Mouse (Mus musculus): ENCODE data around the gene Dach1.

Gene Dach1

GRCm38 (mm10) chr14:98014053-98014452 lies 155.5 kb downstream of the Dach1 start:
- DNase-seq: no peak

GRCm38 (mm10) chr14:98008501-98008900 lies 161.1 kb downstream of the Dach1 start:
- DNase-seq: no peak

GRCm38 (mm10) chr14:98002021-98002680 lies 167.4 kb downstream of the Dach1 start:
- DNase-seq: peak; percentile 91

GRCm38 (mm10) chr14:97998584-97998983 lies 171.0 kb downstream of the Dach1 start:
- no peak for DNase-seq

- no peak for DNase-seq
Measured at GRCm38 (mm10) chr14:97983251-97983650, 186.3 kb downstream of the Dach1 start.

- DNase-seq: no peak
Measured at GRCm38 (mm10) chr14:97982676-97983075, 186.9 kb downstream of the Dach1 start.

GRCm38 (mm10) chr14:97980879-97981278 lies 188.7 kb downstream of the Dach1 start:
- DNase-seq: no peak

GRCm38 (mm10) chr14:97976091-97976490 lies 193.5 kb downstream of the Dach1 start:
- DNase-seq: no peak

- no peak for DNase-seq
Measured at GRCm38 (mm10) chr14:97975447-97975846, 194.1 kb downstream of the Dach1 start.

- DNase-seq: no peak
Measured at GRCm38 (mm10) chr14:97964543-97965069, 205.0 kb downstream of the Dach1 start.

GRCm38 (mm10) chr14:97963624-97964023 lies 205.9 kb downstream of the Dach1 start:
- DNase-seq: no peak

- DNase-seq: no peak
Measured at GRCm38 (mm10) chr14:97956356-97956755, 213.2 kb downstream of the Dach1 start.

- DNase-seq: no peak
Measured at GRCm38 (mm10) chr14:97945471-97945870, 224.1 kb downstream of the Dach1 start.

- no peak for DNase-seq
Measured at GRCm38 (mm10) chr14:97944643-97945268, 224.8 kb downstream of the Dach1 start.

GRCm38 (mm10) chr14:97942361-97942760 lies 227.2 kb downstream of the Dach1 start:
- DNase-seq: peak; percentile 61

- DNase-seq: no peak
Measured at GRCm38 (mm10) chr14:97896622-97897021, 272.9 kb downstream of the Dach1 start.

GRCm38 (mm10) chr14:97881976-97882375 lies 287.6 kb downstream of the Dach1 start:
- no peak for DNase-seq

GRCm38 (mm10) chr14:97871001-97871400 lies 298.6 kb downstream of the Dach1 start:
- no peak for DNase-seq

GRCm38 (mm10) chr14:97858384-97858783 lies 311.2 kb downstream of the Dach1 start:
- no peak for DNase-seq

GRCm38 (mm10) chr14:97857276-97857675 lies 312.3 kb downstream of the Dach1 start:
- no peak for DNase-seq

- no peak for DNase-seq
Measured at GRCm38 (mm10) chr14:97855345-97855744, 314.2 kb downstream of the Dach1 start.

GRCm38 (mm10) chr14:97850486-97850885 lies 319.1 kb downstream of the Dach1 start:
- DNase-seq: no peak

- DNase-seq: no peak
Measured at GRCm38 (mm10) chr14:97847641-97848040, 321.9 kb downstream of the Dach1 start.

- DNase-seq: no peak
Measured at GRCm38 (mm10) chr14:97839275-97839674, 330.3 kb downstream of the Dach1 start.

Data from heart, adult 11 months (tissue).